Mouse (Mus musculus): ENCODE measurements at regions not wholly inside any gene's neighbourhood (a gene's known extent, or its start where the extent isn't known, plus 50 kb on each side); places are given as distances from the start of the nearest gene placed in this dataset.

DNA sequence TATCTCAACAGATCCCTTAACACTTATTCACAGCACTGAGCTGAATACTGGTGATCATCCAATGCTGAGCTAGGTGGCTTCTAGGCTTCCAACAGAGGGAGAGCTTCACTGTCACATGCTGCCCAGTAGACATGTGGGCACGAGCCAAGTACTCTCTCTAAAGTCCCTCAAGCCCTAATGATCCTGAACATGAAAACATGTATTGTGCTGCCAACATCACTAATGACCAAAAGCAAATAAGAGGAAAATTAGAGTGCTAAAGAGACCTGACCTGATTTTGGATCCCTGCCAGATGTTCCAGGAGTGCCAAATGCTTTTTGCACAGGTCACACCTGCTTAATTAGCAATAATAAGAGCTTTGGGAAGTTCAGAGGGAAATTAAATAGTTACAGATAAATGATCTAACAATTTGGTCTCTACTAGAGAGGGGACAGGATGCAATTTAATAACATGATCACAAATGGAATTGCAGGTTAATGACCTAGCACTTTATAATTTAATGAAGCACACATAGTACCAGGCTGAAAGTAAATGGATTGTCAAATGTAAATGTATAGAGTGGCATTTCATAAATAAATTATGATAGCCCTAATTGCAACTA is 215.6 kb upstream of the Ins1 start:
- TF ChIP-seq CTCF (IDR thresholded peaks at IDR 0.05; ENCODE audit: control insufficient read depth, insufficient read depth, insufficient replicate concordance, low read depth, low read length) (no peak), POLR2A (IDR thresholded peaks at IDR 0.05; ENCODE audit: control insufficient read depth, low read depth, low read length) (no peak)
- Histone ChIP-seq H3K27me3 (ENCODE audit: control insufficient read depth, insufficient read depth, low read length) (no peaks in the 10 kb centered on the region), H3K4me3 (ENCODE audit: control insufficient read depth, low read depth, low read length) (no peak overlapping the region), H3K36me3 (ENCODE audit: control insufficient read depth, insufficient read depth, low read length) (no peaks in the 10 kb centered on the region), H3K27ac (ENCODE audit: control insufficient read depth, insufficient read depth, low read depth, low read length) (no peak overlapping the region), H3K4me1 (ENCODE audit: control insufficient read depth, insufficient read depth, low read length) (no peaks in the 10 kb centered on the region)

DNA sequence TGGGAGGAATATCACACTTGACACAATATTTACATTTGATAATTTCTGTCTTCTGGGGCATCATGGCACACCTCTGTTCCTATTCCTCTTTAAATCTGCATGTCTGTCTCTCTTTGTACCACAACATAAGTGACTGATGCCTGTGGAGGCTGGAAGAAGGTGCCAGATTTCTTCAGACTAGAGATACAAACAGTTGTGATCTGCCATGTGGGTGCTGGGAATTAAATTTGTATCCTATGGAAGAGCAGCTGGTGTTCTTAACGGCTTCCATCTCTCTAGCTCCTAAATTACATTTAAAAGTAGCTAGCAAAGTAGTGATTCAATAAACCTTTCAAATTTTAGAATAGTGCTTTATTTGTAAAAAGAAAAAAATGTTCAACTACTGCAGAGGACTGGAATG is 195.3 kb upstream of the Ins1 start:
- no peaks in the 10 kb centered on the region for H3K36me3 ChIP-seq (ENCODE audit: control insufficient read depth, insufficient read depth, low read length)
- H3K27me3 ChIP-seq (ENCODE audit: control insufficient read depth, insufficient read depth, low read length) = no peaks in the 10 kb centered on the region
- H3K4me1 ChIP-seq (ENCODE audit: control insufficient read depth, insufficient read depth, low read length) = no peaks in the 10 kb centered on the region
- H3K27ac ChIP-seq (ENCODE audit: control insufficient read depth, insufficient read depth, low read depth, low read length) = no peak overlapping the region
- H3K4me3 ChIP-seq (ENCODE audit: control insufficient read depth, low read depth, low read length) = no peak overlapping the region
- TF ChIP-seq POLR2A (IDR thresholded peaks at IDR 0.05; ENCODE audit: control insufficient read depth, low read depth, low read length) (no peak), CTCF (IDR thresholded peaks at IDR 0.05; ENCODE audit: control insufficient read depth, insufficient read depth, insufficient replicate concordance, low read depth, low read length) (no peak)

DNA sequence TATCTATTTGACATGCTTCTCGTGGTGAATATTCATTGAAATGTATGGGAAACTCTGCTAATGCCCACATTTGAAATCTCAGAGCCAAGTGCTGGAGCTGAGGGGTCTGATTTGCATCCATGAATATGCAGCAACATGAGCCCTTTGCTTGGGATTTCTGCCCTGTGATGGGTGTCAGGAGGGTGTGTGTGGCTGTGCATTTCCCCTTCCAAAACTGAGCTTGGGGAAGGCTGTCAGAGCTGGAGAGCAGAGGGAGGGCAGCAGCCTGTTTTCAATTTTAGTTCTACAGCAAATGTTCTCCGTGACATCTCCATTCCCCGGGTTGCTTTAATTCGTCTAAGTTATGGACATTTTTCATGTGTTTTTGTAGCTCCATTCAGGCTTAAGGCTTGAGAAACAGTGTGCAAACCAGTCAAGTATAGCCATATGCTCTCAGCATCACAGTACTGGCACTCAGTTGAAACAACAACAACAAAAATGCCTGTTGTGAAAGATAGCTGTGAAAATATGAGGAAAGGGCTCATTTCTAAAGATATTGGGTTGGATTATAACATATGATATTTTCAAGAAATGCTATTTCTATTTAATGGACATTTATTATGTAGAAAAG is 194.1 kb upstream of the Ins1 start:
- Histone ChIP-seq H3K36me3 (ENCODE audit: control insufficient read depth, insufficient read depth, low read length) (no peaks in the 10 kb centered on the region), H3K4me3 (ENCODE audit: control insufficient read depth, low read depth, low read length) (no peak overlapping the region)
- TF ChIP-seq CTCF (IDR thresholded peaks at IDR 0.05; ENCODE audit: control insufficient read depth, insufficient read depth, insufficient replicate concordance, low read depth, low read length) (no peak), POLR2A (IDR thresholded peaks at IDR 0.05; ENCODE audit: control insufficient read depth, low read depth, low read length) (no peak)

DNA sequence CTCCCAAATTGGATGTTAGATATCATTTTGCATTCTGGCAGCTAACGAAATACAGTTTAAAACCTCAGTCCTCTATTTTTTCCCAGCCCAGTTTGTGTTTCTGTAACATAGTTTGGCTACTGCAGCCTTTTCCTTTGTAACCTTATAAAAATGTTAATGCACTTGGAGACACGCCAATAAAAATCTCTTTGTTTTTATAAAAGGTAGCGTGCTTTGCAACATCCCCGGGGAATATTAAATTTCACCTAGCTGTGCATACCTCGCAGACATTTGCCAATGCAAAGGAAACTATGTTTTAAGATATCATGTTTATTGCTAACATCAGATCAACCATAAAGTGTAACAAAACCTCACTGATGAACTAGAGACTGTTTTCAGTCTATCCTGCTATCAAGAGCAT is 192.9 kb upstream of the Ins1 start:
- H3K27me3 ChIP-seq (ENCODE audit: control insufficient read depth, insufficient read depth, low read length) = no peaks in the 10 kb centered on the region
- TF ChIP-seq CTCF (IDR thresholded peaks at IDR 0.05; ENCODE audit: control insufficient read depth, insufficient read depth, insufficient replicate concordance, low read depth, low read length) (no peak), POLR2A (IDR thresholded peaks at IDR 0.05; ENCODE audit: control insufficient read depth, low read depth, low read length) (no peak)
- no peak overlapping the region for H3K4me3 ChIP-seq (ENCODE audit: control insufficient read depth, low read depth, low read length)
- no peak overlapping the region for H3K27ac ChIP-seq (ENCODE audit: control insufficient read depth, insufficient read depth, low read depth, low read length)
- no peaks in the 10 kb centered on the region for H3K4me1 ChIP-seq (ENCODE audit: control insufficient read depth, insufficient read depth, low read length)
- H3K36me3 ChIP-seq (ENCODE audit: control insufficient read depth, insufficient read depth, low read length) = no peaks in the 10 kb centered on the region

More for the DNA sequence above, 194.1 kb upstream of the Ins1 start:
- H3K27ac ChIP-seq (ENCODE audit: control insufficient read depth, insufficient read depth, low read depth, low read length) = no peak overlapping the region
- H3K4me1 ChIP-seq (ENCODE audit: control insufficient read depth, insufficient read depth, low read length) = no peaks in the 10 kb centered on the region
- H3K27me3 ChIP-seq (ENCODE audit: control insufficient read depth, insufficient read depth, low read length) = no peaks in the 10 kb centered on the region

DNA sequence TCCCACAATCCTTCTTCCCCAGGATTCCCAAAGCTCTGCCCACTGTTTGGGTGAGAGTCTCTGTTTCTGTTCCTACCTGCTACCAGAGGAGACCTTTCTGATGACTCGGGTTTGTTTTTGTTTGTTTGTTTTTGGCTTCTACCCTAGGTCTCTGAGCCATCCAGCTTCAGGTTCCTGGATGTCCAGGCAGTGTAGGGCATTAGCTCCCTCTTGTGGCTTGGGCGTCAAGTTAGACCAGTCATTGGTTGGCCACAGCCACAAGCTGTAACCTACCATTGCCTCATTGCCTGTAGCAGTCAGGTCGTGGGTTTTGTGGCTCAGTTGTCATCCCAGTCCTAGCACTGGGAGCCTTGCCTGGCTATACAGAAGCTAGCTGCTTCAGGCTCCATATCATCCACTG is 185.1 kb upstream of the Ins1 start:
- no peak overlapping the region for H3K27ac ChIP-seq (ENCODE audit: control insufficient read depth, insufficient read depth, low read depth, low read length)
- no peaks in the 10 kb centered on the region for H3K4me1 ChIP-seq (ENCODE audit: control insufficient read depth, insufficient read depth, low read length)
- no peaks in the 10 kb centered on the region for H3K27me3 ChIP-seq (ENCODE audit: control insufficient read depth, insufficient read depth, low read length)
- no peak overlapping the region for H3K4me3 ChIP-seq (ENCODE audit: control insufficient read depth, low read depth, low read length)
- no peaks in the 10 kb centered on the region for H3K36me3 ChIP-seq (ENCODE audit: control insufficient read depth, insufficient read depth, low read length)
- TF ChIP-seq CTCF (IDR thresholded peaks at IDR 0.05; ENCODE audit: control insufficient read depth, insufficient read depth, insufficient replicate concordance, low read depth, low read length) (peak; percentile 38; the same call in 1 of the 2 replicates), POLR2A (IDR thresholded peaks at IDR 0.05; ENCODE audit: control insufficient read depth, low read depth, low read length) (no peak)

DNA sequence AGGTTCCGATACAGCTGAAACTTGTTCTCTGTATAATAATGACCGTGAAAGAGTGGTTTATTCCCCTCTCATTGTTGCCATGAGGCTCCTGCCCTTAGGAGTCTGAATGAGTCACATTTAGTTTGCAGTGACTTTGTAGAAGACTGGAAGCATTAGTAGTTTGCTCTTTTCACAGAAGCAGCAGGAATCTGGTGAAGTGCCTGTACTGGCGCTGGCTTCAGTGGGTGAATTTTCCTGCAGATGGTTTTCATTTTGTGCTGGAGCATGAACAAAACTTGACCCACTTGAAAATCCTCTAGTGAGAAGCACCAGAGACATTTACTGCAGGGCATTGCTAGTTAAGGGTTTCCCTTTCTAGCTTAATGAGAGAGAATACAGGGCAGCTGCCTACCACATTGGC is 151.7 kb upstream of the Ins1 start:
- no peaks in the 10 kb centered on the region for H3K4me1 ChIP-seq (ENCODE audit: control insufficient read depth, insufficient read depth, low read length)
- H3K4me3 ChIP-seq (ENCODE audit: control insufficient read depth, low read depth, low read length) = no peak overlapping the region
- no peak for TF ChIP-seq POLR2A (IDR thresholded peaks at IDR 0.05; ENCODE audit: control insufficient read depth, low read depth, low read length)
- TF ChIP-seq CTCF (IDR thresholded peaks at IDR 0.05; ENCODE audit: control insufficient read depth, insufficient read depth, insufficient replicate concordance, low read depth, low read length) = no peak
- no peaks in the 10 kb centered on the region for H3K27me3 ChIP-seq (ENCODE audit: control insufficient read depth, insufficient read depth, low read length)
- no peak overlapping the region for H3K27ac ChIP-seq (ENCODE audit: control insufficient read depth, insufficient read depth, low read depth, low read length)
- H3K36me3 ChIP-seq (ENCODE audit: control insufficient read depth, insufficient read depth, low read length) = no peaks in the 10 kb centered on the region
